Mouse (Mus musculus) intestine, embryonic 14.5 days (tissue): ENCODE measurements at regions not wholly inside any gene's neighbourhood (a gene's known extent, or its start where the extent isn't known, plus 50 kb on each side); places are given as distances from the start of the nearest gene placed in this dataset.

Experiments used
- ATAC-seq: fragments of 200-750 bp; cut with Nextera tagmentation; replicated peaks from 2 replicates; pipeline ENCODE4 v1.8.0; 2017; ENCODE audit warnings: low read depth, moderate number of reproducible peaks, moderate TSS enrichment, moderate library complexity; ENCODE audit not compliant: low FRiP score, low TSS enrichment
- DNase-seq: peaks from one replicate; pipeline ENCODE4 v3.0.0-alpha.2; 2018; ENCODE audit warnings: low spot score
- H3K27ac ChIP-seq: fragments of 300-500 bp; sonication (generic); 2 replicates; pipeline ENCODE4 v1.5.1; 2014; ENCODE audit warnings: low read depth, mild to moderate bottlenecking, control low read depth
- H3K27me3 ChIP-seq: fragments of 300-500 bp; sonication (generic); replicated peaks from 2 replicates; pipeline ENCODE4 v1.6.1; 2014; ENCODE audit warnings: low read length, control low read depth; ENCODE audit not compliant: control insufficient read depth, insufficient read depth
- H3K36me3 ChIP-seq: fragments of 300-500 bp; sonication (generic); 2 replicates; pipeline ENCODE4 v1.6.1; 2014; ENCODE audit warnings: low read length, control low read depth; ENCODE audit not compliant: control insufficient read depth, insufficient read depth
- H3K4me1 ChIP-seq: fragments of 300-500 bp; sonication (generic); replicated peaks from 2 replicates; pipeline ENCODE4 v1.6.1; 2014; ENCODE audit warnings: low read length, control low read depth, mixed read lengths; ENCODE audit not compliant: control insufficient read depth, insufficient read depth
- H3K4me2 ChIP-seq: fragments of 300-500 bp; sonication (generic); 2 replicates; pipeline ENCODE4 v1.6.1; 2014; ENCODE audit warnings: low read length
- H3K4me3 ChIP-seq: fragments of 300-500 bp; sonication (generic); 2 replicates; pipeline ENCODE4 v1.5.1; 2014; ENCODE audit warnings: low read depth, low read length, control low read depth, mixed read lengths
- H3K9ac ChIP-seq: fragments of 300-500 bp; sonication (generic); 2 replicates; pipeline ENCODE4 v1.6.1; 2014; ENCODE audit warnings: mild to moderate bottlenecking, low read length
- H3K9me3 ChIP-seq: fragments of 300-500 bp; sonication (generic); 2 replicates; pipeline ENCODE4 v1.6.1; 2016; ENCODE audit warnings: low read length, control low read depth; ENCODE audit not compliant: control insufficient read depth
- WGBS: fragments of 180-500 bp; shearing (Covaris S2); extraction: QIAGEN DNeasy Blood & Tissue Kit; methylation state at CpG from one replicate; pipeline ENCODE4 v1.1.7; 2014; 5-methylcytosine and 5-hydroxymethylcytosine counted together

DNA sequence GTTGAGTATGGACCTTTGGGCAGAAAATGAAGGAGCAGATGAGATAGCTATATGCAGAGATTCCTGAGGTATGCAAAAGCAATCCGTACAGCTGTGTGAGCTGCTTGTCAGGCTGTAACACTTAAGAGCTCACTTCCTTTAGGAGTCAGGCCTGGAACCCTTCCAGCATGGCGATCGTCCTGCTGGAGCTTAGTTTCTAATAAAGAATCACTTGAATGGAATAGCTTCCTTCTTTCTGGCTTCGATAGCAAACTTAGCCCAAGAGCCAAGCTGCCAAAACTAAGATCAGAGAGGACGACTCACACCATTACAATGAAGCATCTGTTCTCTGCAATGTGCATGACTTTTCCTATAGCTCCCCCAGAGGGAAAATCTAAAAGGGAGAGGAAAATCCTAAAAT is 253.4 kb upstream of the Amot start:
- no peak for ATAC-seq

DNA sequence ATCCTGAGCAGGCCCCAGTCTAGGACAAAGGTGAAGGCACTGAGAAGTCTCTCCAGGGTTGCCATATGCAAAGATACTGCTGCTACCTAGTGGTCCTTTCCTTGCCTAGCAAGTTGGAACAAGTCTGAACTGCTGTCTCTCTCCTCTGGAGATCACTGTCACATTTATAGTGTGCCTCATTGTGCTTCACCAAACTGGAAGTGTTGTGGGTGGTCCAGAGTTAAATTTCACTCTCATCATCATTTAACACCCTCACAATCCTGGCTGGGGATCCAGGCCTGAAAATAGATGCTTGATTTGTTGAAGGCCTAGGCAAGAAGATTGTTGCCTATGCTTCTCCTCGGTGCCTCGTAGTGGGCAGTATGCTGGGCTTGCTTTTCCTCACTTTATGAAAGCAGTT is 248.4 kb upstream of the Amot start:
- H3K27me3 ChIP-seq = no peaks in the 10 kb centered on the region
- 92% methylated on average over 2 of the region's 2 CpGs for WGBS
- H3K4me3 ChIP-seq = no peak overlapping the region
- no peaks in the 10 kb centered on the region for H3K36me3 ChIP-seq
- H3K27ac ChIP-seq = no peak overlapping the region
- H3K9me3 ChIP-seq = no peaks in the 10 kb centered on the region
- no peaks in the 10 kb centered on the region for H3K4me1 ChIP-seq
- ATAC-seq (no peak), DNase-seq (no peak)
- no peak overlapping the region for H3K9ac ChIP-seq
- no peak overlapping the region for H3K4me2 ChIP-seq

More for the DNA sequence above, 253.4 kb upstream of the Amot start:
- no peak overlapping the region for H3K4me3 ChIP-seq
- H3K9me3 ChIP-seq = no peaks in the 10 kb centered on the region
- no peak overlapping the region for H3K27ac ChIP-seq
- 29% methylated on average over 5 of the region's 5 CpGs for WGBS
- peak; percentile 49 for DNase-seq
- no peak overlapping the region for H3K4me2 ChIP-seq
- no peak overlapping the region for H3K9ac ChIP-seq
- H3K36me3 ChIP-seq = no peaks in the 10 kb centered on the region
- H3K27me3 ChIP-seq = no peaks in the 10 kb centered on the region
- no peaks in the 10 kb centered on the region for H3K4me1 ChIP-seq
